Mouse (Mus musculus) embryonic stem cell, embryonic (primary cell): Measurements from ENCODE around the gene Prdm1.

ENCODE experiments used
- CTCF ChIA-PET, 4 experiments: fragments of 300-600 bp in 2 of 4; fragments of 350-600 bp in 2 of 4; sonication (Branson Sonifier 250); formaldehyde crosslinking; loops; one replicate each; lab custom pipeline; 2022; ENCODE audit warnings: inconsistent platforms in 2 of 4; lab: Charles Lee
- POLR2A ChIA-PET, 4 experiments: fragments of 300-600 bp in 2 of 4; fragments of 350-600 bp in 2 of 4; sonication (Branson Sonifier 250); formaldehyde crosslinking; loops; one replicate each; lab custom pipeline; 2022; ENCODE audit warnings: antibody characterized with exemption in 4 of 4, inconsistent platforms in 1 of 4; lab: Charles Lee

Gene Prdm1

DNA sequence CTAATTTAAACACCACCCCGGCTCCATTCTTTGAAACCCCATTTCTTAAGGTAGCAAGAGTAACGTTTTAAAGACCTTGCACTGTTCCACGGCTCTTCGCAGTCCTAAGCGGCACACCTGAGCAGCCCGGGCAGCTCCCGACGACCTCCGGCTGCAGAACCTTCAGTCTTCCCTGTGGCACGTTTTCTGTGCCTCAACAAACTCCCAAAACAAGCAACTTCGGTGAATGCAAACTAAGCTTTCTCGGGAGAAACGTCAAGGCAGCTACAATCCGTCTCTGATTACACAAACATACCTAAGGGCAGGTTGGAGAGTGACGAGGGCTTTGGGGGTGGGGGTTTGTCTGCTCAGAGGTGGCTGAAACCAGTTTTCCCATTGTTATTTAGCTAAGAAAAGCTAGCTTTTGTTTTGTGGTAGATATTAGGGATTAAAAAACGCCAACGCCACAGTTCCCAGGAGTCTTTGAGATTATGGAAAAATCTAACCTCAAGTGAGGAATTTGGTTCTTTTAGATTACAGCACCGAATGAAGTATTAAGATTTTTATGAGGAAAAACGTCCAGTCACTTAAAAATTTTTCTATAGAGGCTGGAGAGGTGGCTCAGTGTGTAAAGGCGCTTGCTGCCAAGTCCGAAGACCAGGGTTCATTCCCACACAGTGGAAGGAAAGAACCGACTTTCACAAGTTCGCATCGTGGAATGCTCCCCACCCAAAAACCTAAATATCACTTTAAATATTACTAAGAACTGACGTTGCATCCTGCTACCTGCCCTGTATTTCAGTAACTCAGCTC lies at the start of gene Prdm1:
Prdm1 (minus strand) TSS at position 211 of the 792 bp plus-strand sequence.
- ChIA-PET POLR2A (interaction anchor here in 3 of 4 experiments (0.6 to 2.0 kb wide), 17 partner anchors 8 to 171 kb away, joined by 3 to 14 read pairs (median 4); no protein-coding TSS in a partner anchor), CTCF (no interaction called here)

DNA sequence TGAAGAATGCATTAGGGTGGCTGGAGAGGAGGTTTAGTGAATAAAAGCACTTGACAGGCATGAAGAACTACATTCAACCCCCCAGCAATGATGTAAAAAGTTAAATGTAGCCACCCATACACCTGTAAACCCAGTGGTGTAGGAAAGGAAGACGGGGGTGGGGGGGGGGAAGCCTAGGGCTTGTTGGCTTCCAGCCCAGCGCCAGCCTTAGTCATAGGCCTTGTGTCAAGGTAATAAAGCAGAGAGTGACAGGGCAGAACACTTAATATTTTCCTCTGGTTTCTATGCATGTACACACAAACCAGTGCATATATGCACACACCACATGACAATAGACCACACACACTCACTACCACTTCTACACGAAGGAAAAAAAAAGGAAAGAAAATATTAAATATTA lies 37.7 kb upstream of the Prdm1 start:
- ChIA-PET CTCF (no interaction called here), POLR2A (interaction anchor here in 1 of 4 experiments (0.6 kb wide), 1 partner anchor 195 kb away, joined by 3 read pairs; no protein-coding TSS in a partner anchor)

DNA sequence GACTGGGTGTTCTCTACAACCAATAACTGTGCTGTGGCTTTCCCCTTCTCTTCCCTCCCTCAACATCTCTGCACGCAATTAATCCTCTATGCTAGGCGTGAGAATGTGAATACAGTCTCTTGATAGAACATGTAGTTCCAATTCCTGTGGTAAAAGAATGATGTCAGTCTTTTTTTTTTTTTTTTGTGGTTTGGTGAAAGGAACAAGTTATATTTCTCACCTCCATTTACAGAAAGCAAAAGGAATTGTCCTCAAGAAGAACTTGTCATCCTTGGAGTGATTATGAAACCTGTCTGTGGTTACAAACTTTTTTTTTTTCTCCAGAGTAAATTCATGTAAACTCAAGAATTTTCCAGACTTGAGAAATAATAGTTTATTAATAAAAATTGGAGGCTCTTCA lies 36.8 kb upstream of the Prdm1 start:
- POLR2A ChIA-PET, result no interaction called here

DNA sequence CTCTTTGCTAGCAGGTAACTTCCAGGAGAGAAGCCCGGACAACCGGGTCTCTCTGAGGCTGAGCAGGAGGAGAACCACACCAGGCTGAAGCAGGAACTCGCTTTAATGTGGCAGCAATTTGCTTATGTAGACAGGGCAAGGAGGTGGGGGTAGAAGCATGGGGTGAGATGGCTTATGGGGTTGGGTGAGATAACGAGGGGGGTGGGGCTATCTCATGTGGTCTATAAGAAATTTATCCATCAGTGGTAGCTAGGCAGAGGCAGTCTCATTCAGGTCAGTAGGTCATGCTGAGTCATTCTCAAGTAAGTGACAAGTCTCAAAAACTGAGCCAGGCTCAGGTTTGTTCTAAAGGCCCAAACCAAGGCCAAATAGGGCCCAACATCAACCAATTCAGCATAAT lies 28.5 kb upstream of the Prdm1 start:
- ChIA-PET CTCF (interaction anchor here in 1 of 4 experiments (0.6 kb wide), 1 partner anchor 254 kb away, joined by 3 read pairs; no protein-coding TSS in a partner anchor), POLR2A (no interaction called here)

More for the DNA sequence above, 36.8 kb upstream of the Prdm1 start:
- CTCF ChIA-PET, result interaction anchor here in 1 of 4 experiments (0.6 kb wide), 1 partner anchor 1464 kb away, joined by 3 read pairs; no protein-coding TSS in a partner anchor

DNA sequence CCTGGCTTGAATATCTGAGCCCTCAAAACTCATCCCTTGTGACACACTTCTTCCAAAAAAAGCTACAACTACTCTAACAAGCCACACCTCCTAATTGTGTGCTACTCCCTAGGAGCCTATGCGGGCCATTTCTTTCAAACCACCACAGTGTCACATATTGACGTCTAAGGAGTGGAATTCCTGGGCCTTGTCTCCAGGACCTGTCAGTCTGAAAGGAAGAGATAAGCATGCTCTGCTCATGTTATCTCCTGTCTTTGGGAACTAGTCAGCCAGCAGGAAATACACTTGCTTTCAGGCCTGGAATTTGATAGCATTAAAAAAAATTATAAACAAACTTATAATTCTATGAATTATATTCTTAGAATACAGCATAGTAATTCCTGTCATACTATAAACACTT lies 27.0 kb upstream of the Prdm1 start:
- ChIA-PET POLR2A (interaction anchor here in 1 of 4 experiments (1.3 kb wide), 1 partner anchor 14 kb away, joined by 4 read pairs; no protein-coding TSS in a partner anchor), CTCF (no interaction called here)

DNA sequence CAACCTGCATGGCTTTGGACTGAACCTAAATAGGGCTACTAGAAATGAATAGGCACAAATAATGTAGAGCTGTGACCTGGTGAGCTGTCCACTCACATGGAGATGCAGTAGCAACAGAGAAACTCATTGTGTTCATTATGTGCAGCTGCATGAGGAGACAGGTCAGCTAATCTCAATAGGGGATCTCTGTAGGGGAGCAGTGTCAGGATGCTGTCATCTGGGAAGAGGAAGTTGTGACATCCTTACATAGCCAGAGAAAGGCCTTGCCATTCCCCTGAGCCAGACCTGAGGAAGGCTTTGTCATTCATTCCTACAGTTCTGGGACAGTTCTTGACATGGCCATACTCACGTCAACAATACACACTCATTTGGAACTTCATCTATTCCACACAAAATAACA lies 25.3 kb upstream of the Prdm1 start:
- ChIA-PET CTCF (interaction anchor here in 1 of 4 experiments (0.7 kb wide), 1 partner anchor 364 kb away, joined by 4 read pairs; no protein-coding TSS in a partner anchor), POLR2A (no interaction called here)

DNA sequence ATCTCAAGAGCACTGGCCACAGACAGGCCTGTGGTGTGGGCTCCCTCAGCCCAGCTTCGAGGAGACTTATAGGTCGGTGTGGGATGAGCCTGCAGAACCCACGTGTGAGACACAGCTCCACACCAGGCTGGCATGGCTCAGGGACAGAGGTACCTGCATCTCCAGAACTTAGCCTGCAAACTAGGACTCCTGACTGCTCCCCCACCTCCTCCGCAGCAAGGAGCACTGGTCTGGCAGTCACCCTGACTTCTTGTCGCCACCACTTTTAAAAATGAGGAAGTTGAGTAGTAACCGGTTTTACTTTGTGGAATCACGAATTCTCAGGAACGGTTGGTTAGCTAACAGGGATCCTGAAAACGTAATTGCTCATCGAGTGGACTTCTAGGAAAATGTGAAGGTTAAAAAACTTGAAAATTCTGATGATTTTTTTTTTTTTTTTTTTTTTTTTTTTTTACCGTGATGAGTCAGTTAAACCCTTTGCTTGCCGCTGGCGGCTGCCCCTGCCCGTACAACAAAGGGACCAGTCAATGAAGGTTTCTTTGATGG lies 10.8 kb upstream of the Prdm1 start:
- ChIA-PET CTCF (interaction anchor here in 1 of 4 experiments (1.2 kb wide), 1 partner anchor 37 kb away, joined by 3 read pairs; no protein-coding TSS in a partner anchor), POLR2A (interaction anchor here in 2 of 4 experiments (0.7 to 1.3 kb wide), 6 partner anchors 9 to 360 kb away, joined by 3 to 6 read pairs (median 3); partner anchors contain the start of gene Prdm1 (in 1 of the 2))

DNA sequence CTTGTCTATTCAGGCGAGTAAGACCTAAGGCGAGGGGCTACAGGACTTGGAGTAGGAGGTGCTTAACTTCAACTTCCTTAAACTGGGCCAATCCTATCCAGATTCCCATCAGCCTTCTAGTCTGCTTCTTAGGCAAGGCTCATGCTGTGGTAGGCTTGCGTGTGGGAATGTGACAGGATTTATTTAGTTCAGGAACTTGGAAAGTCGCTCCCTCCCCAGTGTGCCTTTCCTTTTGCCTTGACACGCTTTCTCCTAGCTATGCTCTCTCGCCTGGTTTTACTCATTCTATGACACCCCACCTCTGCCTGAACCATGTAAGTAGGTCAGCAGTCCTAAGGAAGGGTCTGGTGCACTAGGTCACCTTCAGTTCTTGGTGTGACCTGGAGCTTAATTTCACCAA lies 9.8 kb upstream of the Prdm1 start:
- CTCF ChIA-PET, result interaction anchor here in 1 of 4 experiments (1.2 kb wide), 1 partner anchor 36 kb away, joined by 3 read pairs; no protein-coding TSS in a partner anchor
- POLR2A ChIA-PET, result interaction anchor here in 3 of 4 experiments (0.6 to 1.3 kb wide), 5 partner anchors 8 to 168 kb away, joined by 3 read pairs; partner anchors contain the start of gene Prdm1 (in 1 of the 3)

DNA sequence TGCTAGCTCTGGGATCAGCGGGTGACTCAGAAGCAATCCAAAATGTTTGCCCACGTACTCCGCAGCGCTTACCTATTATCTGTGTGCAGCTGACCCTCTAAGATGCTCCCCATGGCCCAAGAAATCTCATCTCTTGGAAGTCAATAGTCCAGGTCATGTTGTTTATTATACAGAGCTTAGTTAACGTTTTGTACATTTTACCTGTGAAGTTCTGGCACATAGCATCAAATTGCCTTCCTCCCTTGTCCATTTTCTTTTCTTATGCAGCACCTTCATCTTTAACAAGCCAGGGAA lies 1.7 kb upstream of the Prdm1 start:
- CTCF ChIA-PET, result interaction anchor here in 1 of 4 experiments (0.6 kb wide), 1 partner anchor 897 kb away, joined by 3 read pairs; no protein-coding TSS in a partner anchor
- POLR2A ChIA-PET, result interaction anchor here in 2 of 4 experiments (0.9 to 1.9 kb wide), 5 partner anchors 9 to 82 kb away, joined by 3 to 7 read pairs (median 3); no protein-coding TSS in a partner anchor

DNA sequence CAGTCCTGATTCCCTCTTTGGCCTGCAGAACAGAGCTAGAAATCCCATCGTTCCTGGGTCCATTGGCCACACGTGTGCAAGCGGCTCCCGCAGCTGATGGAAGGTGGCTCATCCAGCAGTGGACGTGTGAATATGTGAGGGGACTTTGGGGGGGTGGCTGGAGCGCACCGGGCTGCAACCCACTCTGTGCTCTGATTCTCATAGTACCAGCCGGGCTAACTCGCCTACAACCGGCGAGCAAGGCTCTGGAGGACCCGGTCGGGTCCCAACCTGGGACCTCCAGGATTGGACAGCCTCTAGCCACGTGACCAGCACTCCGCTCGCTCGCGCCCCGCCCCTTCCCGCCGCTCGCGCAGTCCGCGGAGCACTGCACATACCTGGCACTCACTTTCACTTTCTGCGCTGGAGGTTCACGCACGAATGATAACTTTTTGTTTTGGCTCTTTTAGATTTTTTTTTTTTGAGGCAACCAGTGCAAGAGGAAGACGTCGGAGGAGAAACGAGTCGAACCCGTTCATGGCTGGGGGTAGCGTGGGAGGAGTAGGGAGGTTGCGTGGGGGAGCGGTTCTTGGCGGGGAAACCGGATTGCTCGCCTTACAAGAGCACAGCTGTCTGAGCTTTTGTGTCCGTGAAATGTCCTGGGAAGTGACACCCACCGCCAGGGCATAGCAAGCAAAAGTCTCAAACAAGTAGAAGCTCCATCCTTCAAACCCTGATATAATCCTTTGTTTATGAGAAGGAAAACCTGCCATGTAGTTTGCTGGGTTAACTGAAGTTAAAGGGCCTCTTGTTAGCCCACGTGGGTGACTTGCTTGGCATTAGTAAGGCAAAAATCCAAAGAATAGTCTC lies 1.1 kb upstream of the Prdm1 start:
- CTCF ChIA-PET, result interaction anchor here in 1 of 4 experiments (0.6 kb wide), 1 partner anchor 896 kb away, joined by 3 read pairs; no protein-coding TSS in a partner anchor
- POLR2A ChIA-PET, result interaction anchor here in 3 of 4 experiments (0.9 to 2.0 kb wide), 12 partner anchors 9 to 161 kb away, joined by 3 to 14 read pairs (median 4); no protein-coding TSS in a partner anchor

DNA sequence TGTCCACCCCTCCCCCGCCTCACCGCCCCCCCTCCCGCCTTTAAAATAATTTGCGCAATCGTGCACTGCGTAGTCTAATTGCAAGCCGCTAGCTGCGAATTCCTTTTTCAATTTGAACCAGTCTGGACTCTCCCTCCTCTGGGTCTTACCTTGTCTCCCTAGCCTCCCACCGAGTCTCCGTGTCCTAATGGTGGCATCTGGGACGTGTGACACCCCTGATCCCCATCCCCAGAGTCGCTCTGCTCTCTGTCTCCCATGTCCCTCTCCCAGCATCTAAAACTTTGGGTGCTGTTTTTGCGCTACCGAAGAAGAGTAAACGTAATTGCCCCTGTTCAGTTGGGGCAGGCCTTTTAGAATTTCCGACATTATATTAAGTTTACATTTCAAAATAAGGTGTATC lies 650 bp downstream of the Prdm1 start:
- ChIA-PET CTCF (no interaction called here), POLR2A (interaction anchor here in 3 of 4 experiments (0.6 to 2.2 kb wide), 11 partner anchors 8 to 172 kb away, joined by 3 to 10 read pairs (median 3); no protein-coding TSS in a partner anchor)

DNA sequence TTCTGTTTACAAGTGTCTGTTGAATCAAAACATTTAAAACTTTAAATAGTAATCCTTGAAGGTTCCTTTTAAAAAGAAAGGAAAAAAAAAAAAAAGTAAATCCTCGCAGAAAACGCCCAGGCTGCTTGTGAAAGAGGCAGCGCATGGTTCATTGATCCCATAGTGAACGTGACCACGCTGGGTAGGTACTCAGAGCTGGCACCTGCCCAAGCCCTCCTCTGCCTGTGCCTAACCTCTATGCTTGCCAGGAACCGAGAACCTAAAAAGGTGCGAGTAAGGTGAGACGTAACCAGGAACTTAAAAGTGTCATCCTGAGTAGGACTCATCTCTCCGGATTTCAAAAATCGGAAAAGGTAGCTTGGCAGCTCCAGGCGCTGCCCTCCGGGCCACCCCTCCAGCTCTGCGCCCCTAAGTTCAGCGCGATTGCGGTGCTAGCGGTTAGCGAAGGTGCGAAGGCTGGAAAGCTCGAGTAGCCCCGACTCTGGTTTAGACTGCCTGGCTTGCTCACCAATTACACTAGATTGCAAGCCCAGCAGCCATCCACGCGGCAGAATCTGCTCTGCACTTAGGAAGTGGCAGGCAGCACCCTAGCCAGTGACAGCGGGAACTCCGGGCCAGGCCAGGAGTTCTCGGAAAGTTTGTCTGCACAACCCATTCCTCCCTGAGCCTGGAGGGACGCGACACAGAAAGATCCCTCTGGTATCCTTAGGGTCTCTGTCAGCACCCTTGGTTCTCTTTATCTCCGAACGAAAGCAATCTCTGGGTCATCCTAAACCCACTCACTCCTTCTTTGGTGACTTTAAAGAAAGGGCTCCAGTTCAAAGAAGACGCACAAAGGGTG lies 1.3 kb downstream of the Prdm1 start:
- POLR2A ChIA-PET, result interaction anchor here in 2 of 4 experiments (0.6 to 2.2 kb wide), 21 partner anchors 9 to 1445 kb away, joined by 3 to 10 read pairs (median 3); no protein-coding TSS in a partner anchor
- CTCF ChIA-PET, result no interaction called here

DNA sequence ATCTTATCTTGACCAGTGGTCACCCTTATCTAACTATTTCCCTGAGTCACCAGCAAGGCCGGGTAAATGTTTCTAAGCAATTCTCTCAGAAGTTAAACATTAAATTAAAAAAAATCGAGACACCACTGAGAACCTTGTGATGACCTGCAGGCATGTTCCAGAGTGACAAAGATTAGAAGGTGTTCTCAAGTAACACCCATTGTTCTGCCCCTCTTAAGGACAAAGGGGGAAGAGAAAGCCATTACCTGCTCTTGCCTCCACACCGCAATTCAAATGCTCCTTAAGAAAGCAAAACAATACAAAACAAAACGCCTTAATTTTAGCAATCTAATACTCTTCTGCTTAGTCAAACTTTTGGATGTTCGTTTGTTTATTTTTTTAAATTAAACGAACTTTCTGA lies 8.1 kb downstream of the Prdm1 start:
- ChIA-PET CTCF (no interaction called here), POLR2A (interaction anchor here in 1 of 4 experiments (0.9 to 1.2 kb wide), 3 partner anchors 43 to 149 kb away, joined by 3 to 4 read pairs (median 3); no protein-coding TSS in a partner anchor)

DNA sequence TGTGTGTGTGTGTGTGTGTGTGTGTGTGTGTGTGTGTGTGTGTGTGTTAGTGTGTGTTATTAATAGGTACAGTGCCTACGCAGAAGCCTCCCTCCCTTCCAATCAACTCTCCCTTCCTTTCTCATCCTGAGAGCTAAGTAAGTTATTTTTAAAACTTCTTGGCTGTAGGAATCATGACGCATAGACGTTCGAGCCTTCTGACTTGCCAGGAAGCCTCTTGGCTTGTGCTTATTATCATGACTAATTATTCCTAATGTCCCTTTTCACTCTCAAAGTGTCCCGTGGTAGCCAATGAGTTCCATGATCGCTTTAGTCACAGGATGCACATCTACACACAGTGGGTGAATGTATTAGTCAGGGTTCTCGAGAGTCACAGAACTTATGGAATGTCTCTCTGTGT lies 9.7 kb downstream of the Prdm1 start:
- CTCF ChIA-PET, result no interaction called here
- POLR2A ChIA-PET, result interaction anchor here in 1 of 4 experiments (1.2 kb wide), 2 partner anchors 11 to 72 kb away, joined by 3 to 4 read pairs; no protein-coding TSS in a partner anchor

DNA sequence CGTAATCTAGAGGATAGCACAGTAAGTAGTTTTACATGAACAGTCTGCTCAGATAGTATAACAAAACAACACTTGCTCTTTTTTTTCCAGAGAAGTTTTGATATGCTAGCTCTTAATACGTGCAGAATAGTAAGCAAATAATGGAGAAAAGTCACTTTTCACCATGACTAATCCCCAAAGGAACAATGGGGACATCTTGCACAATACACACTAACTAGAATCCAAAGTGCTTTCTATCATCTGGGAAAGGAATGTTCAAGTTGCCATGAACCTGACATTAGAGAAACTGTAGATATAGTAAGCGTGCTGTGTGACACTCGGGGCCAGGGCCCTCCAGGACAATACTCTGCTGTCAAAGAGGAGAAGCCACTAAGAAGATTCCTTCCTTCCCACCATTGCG lies 15.2 kb downstream of the Prdm1 start:
- ChIA-PET CTCF (no interaction called here), POLR2A (no interaction called here)

DNA sequence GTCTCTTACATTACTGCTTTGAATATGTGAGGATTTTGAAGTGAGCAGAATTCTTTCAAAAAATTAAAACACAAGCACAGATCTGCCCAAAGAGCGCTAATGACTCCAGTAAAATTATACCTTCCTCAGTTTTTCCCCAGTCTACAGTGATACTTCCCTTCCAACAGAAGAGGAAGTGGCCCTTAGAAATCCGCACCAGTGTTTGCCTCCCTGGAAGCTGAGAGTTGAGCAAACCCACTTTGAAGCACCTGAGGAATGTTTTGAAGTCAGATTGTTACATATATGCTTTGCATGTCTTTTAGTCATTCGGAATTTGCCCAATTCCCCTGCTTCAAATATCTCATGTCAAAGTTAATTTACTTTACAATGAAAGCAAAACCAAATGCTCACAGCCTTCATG lies 17.3 kb downstream of the Prdm1 start:
- ChIA-PET POLR2A (no interaction called here), CTCF (no interaction called here)

DNA sequence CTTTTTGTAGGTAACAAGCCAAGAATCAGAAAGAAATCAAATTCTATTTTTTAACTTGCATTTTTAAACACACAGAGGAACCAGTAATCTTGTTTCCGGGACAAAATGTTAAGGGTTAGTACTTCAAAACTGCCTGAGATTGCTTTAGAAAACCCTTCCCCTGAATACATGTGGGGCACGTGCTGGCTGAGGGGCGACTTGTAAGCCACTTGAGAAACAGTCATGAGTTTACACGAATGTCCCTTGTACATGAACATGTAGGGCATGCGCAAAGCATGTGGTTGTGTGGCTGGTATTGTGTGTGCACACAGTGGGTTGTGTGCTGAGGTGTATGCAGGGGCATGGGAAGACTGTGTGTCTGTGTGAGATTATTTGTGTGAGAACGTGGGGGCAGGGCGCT lies 19.7 kb downstream of the Prdm1 start:
- ChIA-PET CTCF (no interaction called here), POLR2A (interaction anchor here in 1 of 4 experiments (0.6 kb wide), 1 partner anchor 28 kb away, joined by 5 read pairs; no protein-coding TSS in a partner anchor)
